Mouse (Mus musculus) heart, embryonic 14.5 days (tissue): ENCODE data around the gene Pcbp4. TPM values are rescaled to one million over a fixed set of nuclear protein-coding genes. Genes with fewer than 3 reads are reported as not detected.

Experiments used
- ATAC-seq: fragments of 200-750 bp; cut with Nextera tagmentation; 2 replicates; pipeline ENCODE4 v1.8.0; 2017; ENCODE audit warnings: low read depth, moderate TSS enrichment; ENCODE audit not compliant: insufficient number of reproducible peaks, insufficient read depth, low FRiP score
- H3K27ac ChIP-seq, 2 experiments: fragments of 200-500 bp in 1 of 2; fragments of 300-500 bp in 1 of 2; sonication (generic) in 1 of 2; replicated peaks in 1 of 2; 2 replicates each; pipeline ENCODE4 v1.5.1; 2012 to 2014; ENCODE audit warnings: low read depth in 2 of 2, low read length in 2 of 2, control low read depth in 1 of 2, mild to moderate bottlenecking in 1 of 2, mixed read lengths in 1 of 2; ENCODE audit not compliant: control insufficient read depth in 1 of 2, insufficient read depth in 1 of 2
- H3K27me3 ChIP-seq: fragments of 300-500 bp; sonication (generic); 2 replicates; pipeline ENCODE4 v1.6.1; 2014; ENCODE audit warnings: mild to moderate bottlenecking, low read length, control low read depth; ENCODE audit not compliant: control insufficient read depth, insufficient read depth
- H3K36me3 ChIP-seq: fragments of 300-500 bp; sonication (generic); 2 replicates; pipeline ENCODE4 v1.6.1; 2014; ENCODE audit warnings: mild to moderate bottlenecking, control low read depth, low read length, mixed read lengths; ENCODE audit not compliant: control insufficient read depth, insufficient read depth
- H3K4me1 ChIP-seq, 2 experiments: fragments of 200-500 bp in 1 of 2; fragments of 300-500 bp in 1 of 2; sonication (generic) in 1 of 2; 2 replicates each; pipeline ENCODE4 v1.6.1; 2012 to 2014; ENCODE audit warnings: low read length in 2 of 2, control low read depth in 1 of 2, mixed read lengths in 1 of 2; ENCODE audit not compliant: control insufficient read depth in 2 of 2, insufficient read depth in 2 of 2
- H3K4me2 ChIP-seq: fragments of 300-500 bp; sonication (generic); 2 replicates; pipeline ENCODE4 v1.6.1; 2014; ENCODE audit warnings: mild to moderate bottlenecking, low read length
- H3K4me3 ChIP-seq, 2 experiments: fragments of 200-500 bp in 1 of 2; fragments of 300-500 bp in 1 of 2; sonication (generic) in 1 of 2; 2 replicates each; pipeline ENCODE4 v1.5.1; 2012 to 2014; ENCODE audit warnings: low read length in 2 of 2, mild to moderate bottlenecking in 2 of 2, control low read depth in 1 of 2, low read depth in 1 of 2, moderate library complexity in 1 of 2; ENCODE audit not compliant: control insufficient read depth in 1 of 2, insufficient read depth in 1 of 2
- H3K9ac ChIP-seq: fragments of 300-500 bp; sonication (generic); 2 replicates; pipeline ENCODE4 v1.6.1; 2014; ENCODE audit warnings: mild to moderate bottlenecking, low read length
- H3K9me3 ChIP-seq: fragments of 300-500 bp; sonication (generic); 2 replicates; pipeline ENCODE4 v1.6.1; 2016; ENCODE audit warnings: low read length, control low read depth; ENCODE audit not compliant: control insufficient read depth
- WGBS: fragments of 180-500 bp; shearing (Covaris S2); extraction: QIAGEN DNeasy Blood & Tissue Kit; methylation state at CpG from one replicate; pipeline ENCODE4 v1.1.7; 2014; 5-methylcytosine and 5-hydroxymethylcytosine counted together
- polyA plus RNA-seq: library from polyadenylated mRNA; unstranded; fragments of >200 nt; fragmentation: Nextera tagmentation; extraction: Ambion mirVana; gene quantifications from 2 replicates; pipeline ENCODE4 v1.2.1, GENCODE M21; 2014

Pcbp4 gene
- polyA plus RNA-seq, 1 experiment from 2014 or later, result 66.4 TPM

GRCm38 (mm10) chr9:106459946-106460345 lies 6.9 kb downstream of the Pcbp4 start:
- H3K4me1 ChIP-seq, result peaks cover 33 to 41% of the 10 kb centered on the region in 2 experiments
- WGBS, result 80% methylated on average over 12 of the region's 15 CpGs
- H3K9me3 ChIP-seq, result no peaks in the 10 kb centered on the region
- no peak overlapping the region for H3K9ac ChIP-seq
- no peak for ATAC-seq
- no peak overlapping the region for H3K27ac ChIP-seq
- peaks cover 51% of the 10 kb centered on the region for H3K36me3 ChIP-seq
- H3K4me2 ChIP-seq, result no peak overlapping the region
- H3K27me3 ChIP-seq, result no peaks in the 10 kb centered on the region
- H3K4me3 ChIP-seq, result no peak overlapping the region

DNA sequence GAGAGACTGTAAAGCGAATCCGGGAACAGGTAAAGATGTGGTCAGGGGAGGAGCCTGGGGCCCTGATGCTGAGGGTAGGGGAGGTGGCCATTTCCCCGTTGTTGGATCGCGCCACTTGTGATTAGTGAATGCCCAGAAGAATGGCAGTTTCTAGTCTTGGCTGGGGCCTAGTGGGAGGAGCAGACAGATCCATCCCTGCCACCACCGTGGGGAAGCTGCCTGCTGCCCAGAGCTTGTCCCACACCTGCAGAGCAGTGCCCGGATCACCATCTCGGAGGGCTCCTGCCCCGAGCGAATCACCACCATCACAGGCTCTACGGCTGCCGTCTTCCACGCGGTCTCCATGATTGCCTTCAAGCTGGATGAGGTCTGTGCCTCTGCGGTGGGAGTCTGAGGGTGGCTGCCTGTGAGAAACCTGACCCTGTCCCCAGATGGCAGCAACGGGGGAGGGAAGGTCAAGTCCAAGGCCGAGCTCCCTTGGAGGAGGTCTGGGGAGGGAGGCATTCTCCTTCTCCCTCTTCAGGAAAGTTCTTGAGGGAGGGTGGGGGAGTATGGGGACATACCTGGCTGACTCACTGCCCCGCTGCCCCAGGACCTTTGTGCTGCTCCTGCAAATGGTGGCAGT lies 7.4 kb downstream of the Pcbp4 start:
- Histone ChIP-seq H3K9ac (no peak overlapping the region), H3K36me3 (peaks cover 51% of the 10 kb centered on the region), H3K4me2 (no peak overlapping the region), H3K9me3 (no peaks in the 10 kb centered on the region), H3K4me1 (peaks cover 28 to 37% of the 10 kb centered on the region in 2 experiments), H3K27ac (no peak overlapping the region), H3K4me3 (no peak overlapping the region), H3K27me3 (peaks cover under 1% of the 10 kb centered on the region; the same call in 1 of the 2 replicates)
- WGBS, result 79% methylated on average over 18 of the region's 18 CpGs
- no peak for ATAC-seq

GRCm38 (mm10) chr9:106461026-106461415 lies 7.9 kb downstream of the Pcbp4 start:
- H3K4me1 ChIP-seq, result peaks cover 27 to 36% of the 10 kb centered on the region in 2 experiments
- H3K27me3 ChIP-seq, result peaks cover 6% of the 10 kb centered on the region
- peaks cover 51% of the 10 kb centered on the region for H3K36me3 ChIP-seq
- ATAC-seq, result no peak
- no peak overlapping the region for H3K4me2 ChIP-seq
- no peak overlapping the region for H3K4me3 ChIP-seq
- H3K9me3 ChIP-seq, result no peaks in the 10 kb centered on the region
- H3K9ac ChIP-seq, result no peak overlapping the region
- WGBS, result 89% methylated on average over 9 of the region's 9 CpGs
- no peak overlapping the region for H3K27ac ChIP-seq

- no peak for ATAC-seq
- H3K4me3 ChIP-seq, result no peak overlapping the region
- H3K4me2 ChIP-seq, result no peak overlapping the region
- WGBS, result 85% methylated on average over 16 of the region's 16 CpGs
- H3K36me3 ChIP-seq, result peaks cover 44% of the 10 kb centered on the region
- H3K4me1 ChIP-seq, result peaks cover 19 to 27% of the 10 kb centered on the region in 2 experiments
- H3K9ac ChIP-seq, result no peak overlapping the region
- peaks cover 8% of the 10 kb centered on the region for H3K27me3 ChIP-seq
- H3K27ac ChIP-seq, result no peak overlapping the region
- H3K9me3 ChIP-seq, result no peaks in the 10 kb centered on the region
Measured at GRCm38 (mm10) chr9:106461641-106462429, 8.7 kb downstream of the Pcbp4 start.

DNA sequence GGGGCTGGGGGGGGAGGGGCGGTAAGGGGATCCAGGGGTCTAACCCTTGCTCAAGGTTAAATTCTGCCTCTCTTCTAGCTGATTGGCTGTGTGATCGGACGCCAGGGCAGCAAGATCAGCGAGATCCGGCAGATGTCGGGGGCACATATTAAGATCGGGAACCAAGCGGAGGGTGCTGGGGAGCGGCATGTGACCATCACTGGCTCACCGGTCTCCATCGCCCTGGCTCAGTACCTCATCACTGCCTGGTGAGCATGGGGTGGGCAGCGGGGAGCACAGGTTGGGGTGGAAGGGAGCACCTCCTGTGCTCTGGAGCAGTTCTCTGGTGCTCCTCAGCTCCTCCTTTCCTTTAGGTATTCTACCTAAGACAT lies 9.3 kb downstream of the Pcbp4 start:
- no peak for ATAC-seq
- no peak overlapping the region for H3K4me2 ChIP-seq
- no peak overlapping the region for H3K9ac ChIP-seq
- no peaks in the 10 kb centered on the region for H3K9me3 ChIP-seq
- H3K27me3 ChIP-seq, result peaks cover 8% of the 10 kb centered on the region
- no peak overlapping the region for H3K4me3 ChIP-seq
- no peak overlapping the region for H3K27ac ChIP-seq
- WGBS, result 93% methylated on average over 12 of the region's 12 CpGs
- peaks cover 14 to 22% of the 10 kb centered on the region in 2 experiments for H3K4me1 ChIP-seq
- H3K36me3 ChIP-seq, result peaks cover 44% of the 10 kb centered on the region

DNA sequence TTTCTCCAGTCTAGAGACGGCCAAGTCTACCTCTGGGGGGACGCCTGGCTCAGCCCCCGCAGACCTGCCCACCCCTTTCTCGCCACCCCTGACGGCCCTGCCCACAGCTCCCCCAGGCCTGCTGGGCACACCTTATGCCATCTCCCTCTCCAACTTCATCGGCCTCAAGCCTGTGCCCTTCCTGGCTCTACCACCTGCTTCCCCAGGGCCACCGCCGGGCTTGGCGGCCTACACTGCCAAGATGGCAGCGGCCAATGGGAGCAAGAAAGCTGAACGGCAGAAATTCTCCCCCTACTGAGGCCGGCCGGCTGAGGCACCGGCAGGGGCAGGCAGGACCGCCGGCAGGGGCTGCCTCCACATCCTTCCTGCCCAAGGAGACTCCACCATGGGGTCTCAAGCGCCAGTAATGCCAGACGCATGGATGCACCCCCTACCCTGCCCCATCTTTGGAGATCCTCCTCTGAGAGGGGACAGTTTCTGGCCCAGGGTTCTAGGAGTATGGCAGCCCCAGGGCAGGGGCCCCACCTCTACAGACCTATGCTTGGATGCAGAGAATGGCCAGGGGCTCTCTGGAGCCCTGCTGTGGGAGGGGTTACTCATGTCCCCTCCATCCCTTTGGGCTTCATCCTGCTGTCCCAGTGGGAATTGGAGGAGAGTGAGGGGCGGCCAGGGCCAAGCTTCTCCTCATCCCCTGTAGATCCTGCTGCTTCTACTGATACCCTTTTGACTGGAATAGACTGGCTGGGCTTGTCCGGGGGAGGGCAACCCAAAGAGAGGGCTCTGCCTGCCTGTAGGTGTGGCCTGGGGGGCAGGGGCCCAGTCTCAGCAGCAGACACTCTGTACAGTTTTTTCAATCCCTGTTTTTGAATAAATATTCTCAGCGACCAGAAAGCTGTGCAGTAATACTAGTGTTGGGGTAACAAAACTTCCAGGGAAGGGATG lies 10.3 kb downstream of the Pcbp4 start:
- WGBS, result 84% methylated on average over 21 of the region's 21 CpGs
- Histone ChIP-seq H3K4me3 (no peak overlapping the region), H3K36me3 (peaks cover 44% of the 10 kb centered on the region), H3K4me2 (no peak overlapping the region), H3K4me1 (peaks cover 5 to 12% of the 10 kb centered on the region in 2 experiments; a peak in 3 of 4 replicates), H3K27me3 (peaks cover 8% of the 10 kb centered on the region), H3K9me3 (no peaks in the 10 kb centered on the region), H3K9ac (no peak overlapping the region), H3K27ac (no peak overlapping the region)
- no peak for ATAC-seq
